Mouse (Mus musculus) heart, postnatal 0 days (tissue): ENCODE measurements at regions not wholly inside any gene's neighbourhood (a gene's known extent, or its start where the extent isn't known, plus 50 kb on each side); places are given as distances from the start of the nearest gene placed in this dataset.

ENCODE experiments used
- ATAC-seq: fragments of 200-750 bp; cut with Nextera tagmentation; 2 replicates; pipeline ENCODE4 v1.8.0; 2017; ENCODE audit warnings: low read depth, moderate number of reproducible peaks, moderate library complexity; ENCODE audit not compliant: insufficient read depth
- DNase-seq: peaks from one replicate; pipeline ENCODE4 v3.0.0-alpha.2; 2016; ENCODE audit warnings: low spot score
- H3K27ac ChIP-seq: fragments of 300-500 bp; sonication (generic); 2 replicates; pipeline ENCODE4 v1.5.1; 2014; ENCODE audit warnings: low read depth, mild to moderate bottlenecking
- H3K27me3 ChIP-seq: fragments of 300-500 bp; sonication (generic); 2 replicates; pipeline ENCODE4 v1.6.1; 2014; ENCODE audit warnings: low read length, mixed read lengths; ENCODE audit not compliant: control insufficient read depth, insufficient read depth
- H3K36me3 ChIP-seq: fragments of 300-500 bp; sonication (generic); replicated peaks from 2 replicates; pipeline ENCODE4 v1.6.1; 2014; ENCODE audit warnings: low read length, mixed read lengths; ENCODE audit not compliant: control insufficient read depth, insufficient read depth
- H3K4me1 ChIP-seq: fragments of 300-500 bp; sonication (generic); 2 replicates; pipeline ENCODE4 v1.6.1; 2014; ENCODE audit warnings: antibody characterized with exemption; ENCODE audit not compliant: control insufficient read depth, insufficient read depth
- H3K4me2 ChIP-seq: fragments of 300-500 bp; sonication (generic); 2 replicates; pipeline ENCODE4 v1.6.1; 2014; ENCODE audit warnings: low read depth, mild to moderate bottlenecking, low read length, moderate library complexity
- H3K4me3 ChIP-seq: fragments of 300-500 bp; sonication (generic); 2 replicates; pipeline ENCODE4 v1.5.1; 2014; ENCODE audit warnings: low read depth, low read length
- H3K9ac ChIP-seq: fragments of 300-500 bp; sonication (generic); replicated peaks from 2 replicates; pipeline ENCODE4 v1.6.1; 2014; ENCODE audit warnings: low read depth, low read length, mixed read lengths
- H3K9me3 ChIP-seq: fragments of 300-500 bp; sonication (generic); replicated peaks from 2 replicates; pipeline ENCODE4 v1.6.1; 2016; ENCODE audit warnings: low read length; ENCODE audit not compliant: control insufficient read depth
- CTCF ChIP-seq: IDR thresholded peaks from 2 replicates; pipeline ENCODE4 v1.5.1; 2016; ENCODE audit warnings: antibody characterized with exemption, control low read depth, low read depth
- EP300 ChIP-seq: IDR thresholded peaks from 2 replicates; pipeline ENCODE4 v1.6.1; 2016; ENCODE audit warnings: antibody characterized with exemption, low read depth
- WGBS: fragments of 180-500 bp; shearing (Covaris S2); extraction: QIAGEN DNeasy Blood & Tissue Kit; methylation state at CpG from one replicate; pipeline ENCODE4 v1.1.7; 2014; 5-methylcytosine and 5-hydroxymethylcytosine counted together

DNA sequence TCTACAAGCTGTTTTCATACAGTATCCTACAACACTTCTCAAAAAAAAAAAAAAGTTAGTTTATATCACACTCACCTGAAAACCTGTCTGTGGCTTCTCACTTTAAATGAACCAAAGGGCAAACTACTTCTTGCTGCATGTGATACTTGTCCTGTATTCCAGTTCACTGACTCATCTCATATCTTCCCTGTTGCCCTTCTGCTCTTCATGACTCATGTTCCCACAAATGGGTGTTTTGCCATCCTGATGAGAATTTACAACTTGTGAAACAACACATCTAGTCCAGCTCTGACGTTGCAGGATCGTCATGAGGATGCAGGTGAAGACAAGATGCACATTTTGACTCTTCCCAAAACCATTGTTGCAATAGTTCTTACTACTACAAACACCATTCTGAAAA, 2412.7 kb upstream of the Gm7489 start:
- H3K4me1 ChIP-seq: no peaks in the 10 kb centered on the region
- no peaks in the 10 kb centered on the region for H3K36me3 ChIP-seq
- no peaks in the 10 kb centered on the region for H3K27me3 ChIP-seq
- DNase-seq (no peak), ATAC-seq (no peak)
- H3K9me3 ChIP-seq: no peaks in the 10 kb centered on the region
- H3K9ac ChIP-seq: no peak overlapping the region
- TF ChIP-seq CTCF (no peak), EP300 (no peak)
- WGBS: 67% methylated on average over 2 of the region's 2 CpGs
- H3K4me2 ChIP-seq: no peak overlapping the region
- H3K4me3 ChIP-seq: no peak overlapping the region
- H3K27ac ChIP-seq: no peak overlapping the region

- Histone ChIP-seq H3K4me3 (no peak overlapping the region), H3K27ac (no peak overlapping the region), H3K9ac (no peak overlapping the region), H3K27me3 (no peaks in the 10 kb centered on the region), H3K4me1 (0 out of 2 replicates have a peak, but pooled peaks cover 5% of the 10 kb centered on the region), H3K9me3 (no peaks in the 10 kb centered on the region), H3K36me3 (no peaks in the 10 kb centered on the region), H3K4me2 (no peak overlapping the region)
- TF ChIP-seq EP300 (no peak), CTCF (no peak)
- WGBS: 63% methylated on average over 4 of the region's 4 CpGs
- DNase-seq: no peak
- no peak for ATAC-seq
These were observed 2402.8 kb upstream of the Gm7489 start for GRCm38 (mm10) chr15:51481856-51482255.

GRCm38 (mm10) chr15:51484207-51484606, 2400.5 kb upstream of the Gm7489 start:
- no peak overlapping the region for H3K4me3 ChIP-seq
- 0 out of 2 replicates have a peak, but pooled peaks cover 5% of the 10 kb centered on the region for H3K4me1 ChIP-seq
- ATAC-seq (0 out of 2 replicates have a peak, but pooled peaks have one; percentile 44), DNase-seq (peak; percentile 38)
- H3K4me2 ChIP-seq: no peak overlapping the region
- WGBS: 38% methylated on average over 2 of the region's 2 CpGs
- H3K27ac ChIP-seq: no peak overlapping the region
- TF ChIP-seq EP300 (no peak), CTCF (no peak)
- H3K9me3 ChIP-seq: no peaks in the 10 kb centered on the region
- H3K27me3 ChIP-seq: no peaks in the 10 kb centered on the region
- H3K36me3 ChIP-seq: no peaks in the 10 kb centered on the region
- no peak overlapping the region for H3K9ac ChIP-seq

- 78% methylated on average over 2 of the region's 2 CpGs for WGBS
- Histone ChIP-seq H3K4me3 (no peak overlapping the region), H3K9me3 (no peaks in the 10 kb centered on the region), H3K27me3 (no peaks in the 10 kb centered on the region), H3K4me2 (no peak overlapping the region), H3K4me1 (0 out of 2 replicates have a peak, but pooled peaks cover 5% of the 10 kb centered on the region), H3K27ac (no peak overlapping the region), H3K36me3 (no peaks in the 10 kb centered on the region), H3K9ac (no peak overlapping the region)
- no peak for DNase-seq
- TF ChIP-seq CTCF: no peak
- no peak for TF ChIP-seq EP300
- no peak for ATAC-seq
These were observed 2399.2 kb upstream of the Gm7489 start for GRCm38 (mm10) chr15:51485554-51485953.

DNA sequence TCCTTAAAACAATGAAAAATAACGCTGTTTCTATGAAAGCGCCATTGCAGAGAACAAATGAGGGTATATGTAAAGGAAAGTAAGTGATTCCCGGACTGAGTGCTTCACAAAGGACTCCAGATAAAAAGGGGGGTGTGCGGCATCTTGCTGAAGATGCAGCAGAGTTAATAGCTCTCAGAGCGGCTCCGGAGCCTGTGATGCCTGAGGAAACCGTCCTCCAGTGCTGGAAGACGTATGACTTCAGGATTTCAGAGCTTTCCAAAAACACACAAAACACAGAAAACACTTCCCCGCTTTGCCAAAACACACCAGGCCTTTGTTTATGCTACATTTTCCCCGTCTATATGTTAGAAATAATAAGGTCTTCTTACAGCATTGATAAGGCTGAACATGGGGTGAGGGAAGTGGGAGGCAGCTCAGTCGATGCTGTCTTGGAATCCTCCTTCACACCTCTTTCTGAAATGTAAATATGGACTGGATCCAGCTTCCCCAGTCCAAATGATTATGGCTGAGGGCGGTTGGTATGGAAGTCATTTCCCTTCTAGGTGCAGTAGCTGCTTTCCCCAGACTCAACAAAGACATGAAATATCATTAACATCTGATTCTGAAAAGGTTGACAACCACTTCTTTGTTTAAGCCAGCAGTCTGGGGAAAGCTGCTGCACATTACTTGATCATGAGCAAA, 2382.5 kb upstream of the Gm7489 start:
- no peaks in the 10 kb centered on the region for H3K36me3 ChIP-seq
- H3K27me3 ChIP-seq: no peaks in the 10 kb centered on the region
- H3K9me3 ChIP-seq: no peaks in the 10 kb centered on the region
- no peaks in the 10 kb centered on the region for H3K4me1 ChIP-seq
- no peak overlapping the region for H3K9ac ChIP-seq
- H3K27ac ChIP-seq: no peak overlapping the region
- TF ChIP-seq CTCF (no peak), EP300 (no peak)
- no peak for DNase-seq
- H3K4me2 ChIP-seq: no peak overlapping the region
- WGBS: 61% methylated on average over 12 of the region's 12 CpGs
- no peak for ATAC-seq
- no peak overlapping the region for H3K4me3 ChIP-seq
